Mouse (Mus musculus) hindbrain, embryonic 16.5 days (tissue): ENCODE data around the gene Dnajb13. TPM values are rescaled to one million over a fixed set of nuclear protein-coding genes. Genes with fewer than 3 reads are reported as not detected.

Experiments
- ATAC-seq: fragments of 200-750 bp; cut with Nextera tagmentation; 2 replicates; pipeline ENCODE4 v1.8.0; 2017; ENCODE audit warnings: moderate TSS enrichment, moderate library complexity
- H3K27ac ChIP-seq: fragments of 300-500 bp; sonication (generic); 2 replicates; pipeline ENCODE4 v1.5.1; 2014; ENCODE audit warnings: low read depth, mild to moderate bottlenecking, control low read depth, low read length, moderate library complexity
- H3K27me3 ChIP-seq: fragments of 300-500 bp; sonication (generic); replicated peaks from 2 replicates; pipeline ENCODE4 v1.6.1; 2014; ENCODE audit warnings: low read length; ENCODE audit not compliant: control insufficient read depth, insufficient read depth
- H3K36me3 ChIP-seq: fragments of 300-500 bp; sonication (generic); 2 replicates; pipeline ENCODE4 v1.6.1; 2014; ENCODE audit warnings: mild to moderate bottlenecking, low read length, moderate library complexity, mixed read lengths; ENCODE audit not compliant: control insufficient read depth, insufficient read depth
- H3K4me1 ChIP-seq: fragments of 300-500 bp; sonication (generic); 2 replicates; pipeline ENCODE4 v1.6.1; 2014; ENCODE audit warnings: low read depth, low read length; ENCODE audit not compliant: control insufficient read depth, insufficient read depth
- H3K4me2 ChIP-seq: fragments of 300-500 bp; sonication (generic); 2 replicates; pipeline ENCODE4 v1.6.1; 2014; ENCODE audit warnings: mild to moderate bottlenecking, low read length, control low read depth, moderate library complexity
- H3K4me3 ChIP-seq: fragments of 300-500 bp; sonication (generic); 2 replicates; pipeline ENCODE4 v1.5.1; 2014; ENCODE audit warnings: mild to moderate bottlenecking, low read length, control low read depth, moderate library complexity
- H3K9ac ChIP-seq: fragments of 300-500 bp; sonication (generic); 2 replicates; pipeline ENCODE4 v1.6.1; 2014; ENCODE audit warnings: low read depth, mild to moderate bottlenecking, control low read depth, low read length, moderate library complexity
- H3K9me3 ChIP-seq: fragments of 300-500 bp; sonication (generic); 2 replicates; pipeline ENCODE4 v1.6.1; 2014; ENCODE audit warnings: mild to moderate bottlenecking, low read length, moderate library complexity; ENCODE audit not compliant: control insufficient read depth
- WGBS: fragments of 180-500 bp; shearing (Covaris S2); extraction: QIAGEN DNeasy Blood & Tissue Kit; methylation state at CpG from one replicate; pipeline ENCODE4 v1.1.7; 2014; 5-methylcytosine and 5-hydroxymethylcytosine counted together
- polyA plus RNA-seq: library from polyadenylated mRNA; unstranded; fragments of >200 nt; fragmentation: Nextera tagmentation; extraction: Ambion mirVana; gene quantifications from 2 replicates; pipeline ENCODE4 v1.2.1, GENCODE M21; 2015

Gene Dnajb13
- polyA plus RNA-seq, 1 experiment from 2014 or later, result 8.6 TPM

GRCm38 (mm10) chr7:100501844-100502373 lies 12.9 kb downstream of the Dnajb13 start:
- no peaks in the 10 kb centered on the region; the same call in 1 of the 2 replicates for H3K4me1 ChIP-seq
- H3K27ac ChIP-seq, result no peak overlapping the region
- no peak overlapping the region for H3K4me3 ChIP-seq
- no peak for ATAC-seq
- 52% methylated on average over 2 of the region's 2 CpGs for WGBS
- no peaks in the 10 kb centered on the region for H3K36me3 ChIP-seq
- H3K4me2 ChIP-seq, result no peak overlapping the region
- H3K9me3 ChIP-seq, result no peaks in the 10 kb centered on the region
- no peaks in the 10 kb centered on the region for H3K27me3 ChIP-seq
- no peak overlapping the region for H3K9ac ChIP-seq

GRCm38 (mm10) chr7:100501027-100501843 lies 13.5 kb downstream of the Dnajb13 start:
- no peak overlapping the region for H3K4me2 ChIP-seq
- no peaks in the 10 kb centered on the region for H3K27me3 ChIP-seq
- no peaks in the 10 kb centered on the region for H3K36me3 ChIP-seq
- 72% methylated on average over 6 of the region's 6 CpGs for WGBS
- H3K4me1 ChIP-seq, result peaks cover 4% of the 10 kb centered on the region; the same call in 1 of the 2 replicates
- H3K27ac ChIP-seq, result no peak overlapping the region
- H3K9ac ChIP-seq, result no peak overlapping the region
- no peaks in the 10 kb centered on the region for H3K9me3 ChIP-seq
- no peak overlapping the region for H3K4me3 ChIP-seq
- ATAC-seq, result no peak

GRCm38 (mm10) chr7:100500276-100500977 lies 14.3 kb downstream of the Dnajb13 start:
- Histone ChIP-seq H3K27me3 (no peaks in the 10 kb centered on the region), H3K4me3 (no peak overlapping the region), H3K9me3 (no peaks in the 10 kb centered on the region), H3K36me3 (no peaks in the 10 kb centered on the region), H3K4me2 (no peak overlapping the region), H3K27ac (no peak overlapping the region), H3K9ac (no peak overlapping the region), H3K4me1 (peaks cover 10% of the 10 kb centered on the region)
- ATAC-seq, result no peak
- WGBS, result 69% methylated on average over 16 of the region's 16 CpGs

- Histone ChIP-seq H3K4me3 (no peak overlapping the region), H3K36me3 (no peaks in the 10 kb centered on the region), H3K9me3 (no peaks in the 10 kb centered on the region), H3K4me2 (no peak overlapping the region), H3K9ac (no peak overlapping the region), H3K27ac (no peak overlapping the region), H3K27me3 (no peaks in the 10 kb centered on the region), H3K4me1 (peaks cover 14% of the 10 kb centered on the region)
- ATAC-seq, result no peak
Observed at GRCm38 (mm10) chr7:100499465-100499864, 15.3 kb downstream of the Dnajb13 start.

- Histone ChIP-seq H3K4me2 (no peak overlapping the region), H3K27me3 (no peaks in the 10 kb centered on the region), H3K4me1 (peaks cover 22% of the 10 kb centered on the region), H3K9me3 (no peaks in the 10 kb centered on the region), H3K4me3 (no peak overlapping the region), H3K9ac (no peak overlapping the region), H3K27ac (no peak overlapping the region), H3K36me3 (no peaks in the 10 kb centered on the region)
- no peak for ATAC-seq
- 93% methylated on average over 12 of the region's 13 CpGs for WGBS
Observed at GRCm38 (mm10) chr7:100497982-100498381, 16.8 kb downstream of the Dnajb13 start.

GRCm38 (mm10) chr7:100497402-100497801 lies 17.4 kb downstream of the Dnajb13 start:
- no peaks in the 10 kb centered on the region for H3K36me3 ChIP-seq
- no peak overlapping the region for H3K4me2 ChIP-seq
- WGBS, result 75% methylated on average over 4 of the region's 4 CpGs
- no peaks in the 10 kb centered on the region for H3K27me3 ChIP-seq
- H3K4me1 ChIP-seq, result peaks cover 26% of the 10 kb centered on the region
- no peaks in the 10 kb centered on the region for H3K9me3 ChIP-seq
- no peak overlapping the region for H3K4me3 ChIP-seq
- no peak overlapping the region for H3K9ac ChIP-seq
- H3K27ac ChIP-seq, result no peak overlapping the region
- ATAC-seq, result no peak

GRCm38 (mm10) chr7:100496791-100497190 lies 18.0 kb downstream of the Dnajb13 start:
- no peaks in the 10 kb centered on the region for H3K27me3 ChIP-seq
- H3K4me1 ChIP-seq, result peaks cover 26% of the 10 kb centered on the region
- no peak overlapping the region for H3K4me2 ChIP-seq
- H3K9ac ChIP-seq, result no peak overlapping the region
- H3K4me3 ChIP-seq, result no peak overlapping the region
- H3K27ac ChIP-seq, result no peak overlapping the region
- no peaks in the 10 kb centered on the region for H3K9me3 ChIP-seq
- H3K36me3 ChIP-seq, result no peaks in the 10 kb centered on the region
- WGBS, result 97% methylated on average over 9 of the region's 9 CpGs
- ATAC-seq, result no peak

GRCm38 (mm10) chr7:100496371-100496770 lies 18.4 kb downstream of the Dnajb13 start:
- peak overlapping the region; percentile 80 for H3K4me2 ChIP-seq
- no peak overlapping the region for H3K4me3 ChIP-seq
- H3K9ac ChIP-seq, result peak overlapping the region; percentile 41; the same call in 1 of the 2 replicates
- no peaks in the 10 kb centered on the region for H3K36me3 ChIP-seq
- peaks cover 26% of the 10 kb centered on the region for H3K4me1 ChIP-seq
- H3K9me3 ChIP-seq, result no peaks in the 10 kb centered on the region
- WGBS, result 83% methylated on average over 6 of the region's 6 CpGs
- no peaks in the 10 kb centered on the region for H3K27me3 ChIP-seq
- H3K27ac ChIP-seq, result peak overlapping the region; percentile 78
- no peak for ATAC-seq
